In the genomic region with DNA sequence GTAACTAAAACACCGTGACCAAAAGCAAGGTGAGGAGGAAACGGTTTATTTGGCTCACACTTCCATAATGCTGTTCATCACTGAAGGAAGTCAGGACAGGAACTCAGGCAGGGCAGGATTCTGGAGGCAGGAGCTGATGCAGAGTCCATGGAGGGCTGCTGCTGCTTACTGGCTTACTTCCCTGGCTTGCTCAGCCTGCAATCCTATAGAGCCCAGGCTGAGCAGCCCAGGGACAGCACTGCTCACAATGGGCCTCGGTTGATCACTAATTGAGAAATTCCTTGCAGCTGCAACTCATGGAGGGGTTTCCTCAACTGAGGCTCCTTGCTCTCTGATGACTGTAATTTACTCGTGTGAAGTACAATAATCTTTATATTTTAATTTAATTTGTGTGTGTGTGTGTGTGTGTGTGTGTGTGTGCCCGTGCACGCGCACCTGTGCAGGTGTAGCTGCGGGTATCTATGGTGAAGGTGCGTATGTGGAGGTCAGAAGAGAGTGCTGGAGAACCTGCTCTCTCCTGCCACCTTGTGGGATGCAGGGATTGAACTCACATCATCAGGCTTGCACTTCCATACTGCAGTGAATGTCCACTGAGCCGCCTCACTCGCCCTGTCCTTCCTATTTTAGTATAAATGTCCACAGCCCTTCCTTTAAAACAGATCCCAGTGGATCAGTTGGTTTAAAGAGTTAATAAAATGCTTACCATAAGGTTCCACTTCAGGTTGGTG, we compare ENCODE assay signal across 9 mouse cellular contexts.
DNase-seq lines count a peak whose midpoint lies in the region; ATAC-seq and TF ChIP-seq lines count a peak whose summit lies in the region.
"Had no signal": no experiment of that assay in that cellular context is flagged by ENCODE, and none has a peak within 500 bp of the region (broad histone marks: within the 10 kb centered on the region; RNA-seq: fewer than 3 reads in every experiment).

No protein-coding gene starts in this region.

- TF ChIP-seq CTCF in left cerebral cortex, adult 2 months (IDR thresholded peaks at IDR 0.05) = peak; percentile 48
- peak; percentile 46 for TF ChIP-seq CTCF in Patski (IDR thresholded peaks at IDR 0.05)
- peak; percentile 82 for TF ChIP-seq CTCF in intestine, postnatal 0 days (IDR thresholded peaks at IDR 0.05; ENCODE audit: low read depth)
- peak; percentile 62; the same call in 1 of the 2 replicates for TF ChIP-seq CTCF in small intestine, adult 2 months (IDR thresholded peaks at IDR 0.05; ENCODE audit: extremely low read depth, insufficient read length, insufficient replicate concordance, low read depth, low read length)

- CTCF ChIA-PET in Patski (lab: Charles Lee) = interaction anchor here (0.9 kb wide), 1 partner anchor 331 kb away, joined by 4 read pairs; no protein-coding TSS in a partner anchor

- no peaks in the 10 kb centered on the region for H3K27me3 ChIP-seq in Patski
- no peaks in the 10 kb centered on the region for H3K27me3 ChIP-seq in embryonic facial prominence, embryonic 10.5 days (replicated peaks; ENCODE audit: low read depth, poor library complexity, severe bottlenecking)
- no peaks in the 10 kb centered on the region for H3K27me3 ChIP-seq in intestine, postnatal 0 days (replicated peaks; ENCODE audit: control insufficient read depth, insufficient read depth, low read length)
- H3K27me3 ChIP-seq in small intestine, adult 2 months (ENCODE audit: control insufficient read depth, insufficient read depth, low read length) = no peaks in the 10 kb centered on the region

- intact Hi-C loops in left cerebral cortex, adult 2 months (cut with DNase I) = no loop called here

- H3K9me3 ChIP-seq in embryonic facial prominence, embryonic 10.5 days = no peaks in the 10 kb centered on the region
- H3K9me3 ChIP-seq in intestine, postnatal 0 days (ENCODE audit: control insufficient read depth) = no peaks in the 10 kb centered on the region
- H3K9me3 ChIP-seq: limb, embryonic 12.5 days had no signal

- H3K36me3 ChIP-seq in embryonic facial prominence, embryonic 10.5 days (replicated peaks) = no peaks in the 10 kb centered on the region
- no peaks in the 10 kb centered on the region for H3K36me3 ChIP-seq in intestine, postnatal 0 days (ENCODE audit: control insufficient read depth, insufficient read depth)
- no peaks in the 10 kb centered on the region for H3K36me3 ChIP-seq in small intestine, adult 2 months (ENCODE audit: control insufficient read depth, insufficient read depth, low read length)
- H3K36me3 ChIP-seq: limb, embryonic 12.5 days had no signal

- DNase-seq in left cerebral cortex, adult 2 months (ENCODE audit: extremely low spot score in 1 of 2, low spot score in 2 of 2) = no peak
- no peak for DNase-seq in left cerebral cortex, adult 8-10 months (ENCODE audit: low spot score in 2 of 2)
- DNase-seq in Patski (ENCODE audit: low read depth, low spot score) = no peak
- DNase-seq in embryonic facial prominence, embryonic 10.5 days (ENCODE audit: low spot score) = peak; percentile 54
- DNase-seq in spleen, postnatal 36 days (ENCODE audit: low spot score in 2 of 2) = no peak
- no peak for DNase-seq in right cerebral cortex, postnatal 36 days (ENCODE audit: low spot score in 2 of 2)

- H3K4me1 ChIP-seq in embryonic facial prominence, embryonic 10.5 days = peaks cover 13% of the 10 kb centered on the region
- peaks cover 7% of the 10 kb centered on the region; the same call in 1 of the 2 replicates for H3K4me1 ChIP-seq in intestine, postnatal 0 days (replicated peaks; ENCODE audit: control insufficient read depth, insufficient read depth, low read length)
- H3K4me1 ChIP-seq in small intestine, adult 2 months (ENCODE audit: control insufficient read depth, insufficient read depth, insufficient read length, low read length) = peaks cover 7% of the 10 kb centered on the region
- H3K4me1 ChIP-seq: limb, embryonic 12.5 days had no signal

- in situ Hi-C loops in Patski (cut with MboI; ENCODE audit: low pct_unique_long_range_greater_than_20kb) = loop anchor here (25.0 kb wide), 1 partner anchor 637 kb away; no protein-coding TSS in a partner anchor

- no peak overlapping the region for H3K9ac ChIP-seq in intestine, postnatal 0 days (ENCODE audit: low read depth, low read length)
- H3K9ac ChIP-seq: limb, embryonic 12.5 days had no signal

- POLR2A ChIA-PET in Patski (lab: Charles Lee) = no interaction called here

- ATAC-seq in Patski = no peak
- ATAC-seq in intestine, postnatal 0 days = peak; percentile 60; the same call in 1 of the 2 replicates

- no peak overlapping the region for H3K27ac ChIP-seq in left cerebral cortex, adult 2 months
- H3K27ac ChIP-seq in embryonic facial prominence, embryonic 10.5 days (replicated peaks) = no peak overlapping the region
- H3K27ac ChIP-seq in intestine, postnatal 0 days (ENCODE audit: low read depth, low read length) = peak overlapping the region; percentile 37
- no peak overlapping the region for H3K27ac ChIP-seq in small intestine, adult 2 months (ENCODE audit: insufficient read depth, low read depth, low read length)
- H3K27ac ChIP-seq: limb, embryonic 12.5 days had no signal

- no peak overlapping the region for H3K4me3 ChIP-seq in left cerebral cortex, adult 2 months
- H3K4me3 ChIP-seq in embryonic facial prominence, embryonic 10.5 days = no peak overlapping the region
- no peak overlapping the region for H3K4me3 ChIP-seq in intestine, postnatal 0 days (ENCODE audit: low read depth, low read length)
- no peak overlapping the region for H3K4me3 ChIP-seq in small intestine, adult 2 months (ENCODE audit: low read depth, low read length)
- H3K4me3 ChIP-seq: limb, embryonic 12.5 days had no signal

- H3K4me2 ChIP-seq in intestine, postnatal 0 days (replicated peaks; ENCODE audit: low read depth) = no peak overlapping the region
- H3K4me2 ChIP-seq: limb, embryonic 12.5 days had no signal

- WGBS in embryonic facial prominence, embryonic 10.5 days = 41% methylated on average over 11 of the region's 11 CpGs
- WGBS in intestine, postnatal 0 days = 45% methylated on average over 11 of the region's 11 CpGs
- WGBS in small intestine, adult 2 months = 32% methylated on average over 11 of the region's 11 CpGs

- no peak for TF ChIP-seq POLR2A in small intestine, adult 2 months (IDR thresholded peaks at IDR 0.05; ENCODE audit: low read depth, low read length)
